Mouse (Mus musculus) heart, postnatal 25 days (tissue): ENCODE data around the gene Samd5. TPM values are rescaled to one million over a fixed set of nuclear protein-coding genes. Genes with fewer than 3 reads are reported as not detected.

Source experiments
- DNase-seq: peaks from one replicate; pipeline ENCODE4 v3.0.0; 2022; ENCODE audit warnings: low spot score
- intact Hi-C: fragments of 180-260 bp; cut with DNase I; formaldehyde crosslinking; loops from one replicate; pipeline ENCODE4 v1.15.1; 2025
- total RNA-seq, 2 experiments: library from RNA; stranded (reverse); gene quantifications; 2 replicates each; pipeline ENCODE4 v1.2.3; 2021

The Samd5 gene
- total RNA-seq, 2 experiments from 2014 or later, result 3.4 to 5.3 TPM

GRCm38 (mm10) chr10:9594666-9595065, 80.3 kb downstream of the Samd5 start:
- intact Hi-C loops, result no loop called here
- DNase-seq, result no peak

DNA sequence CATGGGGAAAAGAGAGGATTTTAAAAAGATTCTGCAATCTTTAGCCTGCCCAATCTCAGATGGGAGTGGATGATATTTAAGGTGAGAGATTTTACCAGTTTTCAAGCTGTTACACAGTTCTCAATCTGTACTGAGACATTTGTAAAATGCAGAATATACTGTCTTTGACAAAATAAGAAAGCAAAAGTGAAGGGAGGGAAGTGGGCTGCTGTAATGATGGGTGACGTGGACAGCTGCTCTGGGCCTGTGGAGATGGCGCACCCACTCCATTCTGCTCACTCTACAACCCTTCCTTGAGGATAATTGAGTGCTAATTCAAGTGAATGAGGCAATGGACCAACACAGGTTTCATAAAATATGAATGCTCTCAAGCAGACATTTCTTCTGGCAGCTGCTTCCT, 84.4 kb downstream of the Samd5 start:
- DNase-seq, result no peak
- intact Hi-C loops, result no loop called here

DNA sequence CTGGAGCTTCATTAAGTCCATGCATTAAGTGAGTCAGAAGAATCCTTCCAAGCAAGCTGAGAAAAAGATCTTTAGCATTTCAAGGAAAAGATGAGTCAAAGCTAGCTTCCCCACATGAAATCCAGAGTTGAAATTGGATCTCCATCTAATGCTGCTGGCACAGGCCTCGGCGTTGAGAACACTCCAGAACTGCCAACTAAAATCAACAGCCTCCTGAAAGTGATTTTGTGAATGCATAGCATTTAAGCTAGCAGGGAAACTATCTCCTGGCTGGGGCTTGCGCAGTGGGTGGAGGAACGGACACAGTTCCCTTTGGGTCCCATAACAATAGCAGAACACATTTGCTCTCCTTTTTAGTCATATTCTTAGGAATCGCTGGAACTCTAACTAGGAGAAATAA, 88.7 kb downstream of the Samd5 start:
- intact Hi-C loops, result no loop called here
- no peak for DNase-seq

DNA sequence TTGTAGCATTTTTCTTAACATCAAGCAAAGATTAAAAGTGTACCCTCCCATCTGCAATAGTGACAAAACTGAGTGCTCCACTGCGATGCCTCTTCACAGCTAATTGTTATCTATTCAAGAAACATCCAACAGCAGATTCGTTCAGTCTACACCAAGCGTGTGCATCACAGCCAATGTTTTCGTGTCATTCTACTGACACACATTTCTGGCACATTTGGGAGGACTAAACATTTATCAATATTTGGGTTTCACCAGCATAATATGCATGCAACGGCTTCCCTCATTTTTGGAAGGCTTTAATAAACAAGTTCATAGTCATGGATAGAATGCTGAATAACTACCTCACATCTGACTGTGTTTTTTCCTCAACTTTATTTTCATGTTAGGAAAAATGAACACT, 95.6 kb downstream of the Samd5 start:
- DNase-seq, result no peak
- intact Hi-C loops, result loop anchor here (5.0 kb wide), 2 partner anchors 178 to 522 kb away; no protein-coding TSS in a partner anchor

DNA sequence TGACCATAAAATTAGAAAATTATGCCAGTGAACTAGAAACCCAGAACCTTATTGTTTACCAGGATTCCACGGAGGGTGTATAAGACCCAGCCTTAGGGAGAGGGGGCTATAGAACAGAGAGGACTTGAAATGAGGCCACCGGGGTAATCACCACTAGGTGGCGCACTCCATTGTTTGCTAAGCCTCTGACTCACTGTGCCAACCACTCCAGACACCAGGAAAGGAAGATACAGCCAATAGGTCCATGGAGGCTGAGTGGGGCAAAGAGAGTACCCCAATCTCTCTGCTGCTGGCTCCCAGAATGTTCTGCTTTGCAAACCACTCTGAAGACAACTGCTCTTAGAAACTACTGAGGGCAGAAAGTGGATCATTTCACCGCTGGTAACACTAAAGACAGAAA, 99.4 kb downstream of the Samd5 start:
- intact Hi-C loops, result loop anchor here (1.0 to 5.0 kb wide), 3 partner anchors 102 to 518 kb away; no protein-coding TSS in a partner anchor
- peak; percentile 13 for DNase-seq

DNA sequence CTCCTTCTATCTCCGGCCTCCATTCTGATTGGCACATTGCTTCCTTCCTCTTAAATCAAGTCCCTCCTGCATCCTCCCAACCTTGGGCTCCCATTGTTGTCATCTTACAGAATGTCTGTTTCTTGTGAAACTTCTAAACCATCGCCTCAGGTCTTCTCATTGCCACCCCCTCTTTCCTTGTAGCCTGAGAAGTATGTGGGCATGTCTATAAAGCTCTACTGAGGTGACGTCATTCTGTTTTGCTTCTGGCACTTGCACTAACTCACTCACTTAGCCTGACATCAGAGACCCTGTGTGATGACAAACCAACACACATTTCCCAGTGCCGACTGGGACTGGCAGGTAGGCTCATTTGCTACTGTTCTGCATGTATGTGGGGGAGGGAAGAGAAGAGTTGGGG, 100.9 kb downstream of the Samd5 start:
- DNase-seq, result no peak
- intact Hi-C loops, result no loop called here

Other genes starting within 250 kb of the Samd5 start
- 10 to 100 TPM in 1 of 2 experiments, 1 to 10 TPM in 1; 9.5 to 12.2 TPM for gene Stxbp5, start 225.9 kb upstream of the Samd5 start, total RNA-seq